Mouse (Mus musculus) WW6 (cell line): Measurements from ENCODE around the gene Pex19.

Experiments
- DNase-seq: peaks from one replicate; pipeline ENCODE4 v3.0.0-alpha.2; 2013; ENCODE audit warnings: low read depth, low spot score

Gene Pex19

DNA sequence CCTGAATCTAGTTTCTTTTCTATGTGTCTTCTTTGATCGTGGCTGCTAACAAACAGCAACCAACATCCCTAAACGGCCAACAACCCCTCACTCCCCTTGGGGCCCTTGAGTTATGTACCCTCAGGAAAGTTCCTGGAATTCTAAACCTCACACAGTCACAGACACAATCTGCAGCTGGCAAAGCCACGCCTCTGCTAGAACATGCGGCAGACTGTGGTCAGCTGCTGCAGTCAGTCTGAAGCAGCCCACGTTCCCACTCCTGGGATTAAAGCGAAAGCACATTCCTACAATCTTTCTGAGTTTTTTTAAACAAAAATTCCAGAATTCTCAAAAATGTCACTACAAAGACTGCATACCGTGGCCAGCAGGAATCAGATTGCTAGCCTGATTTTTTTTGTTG is 7.0 kb downstream of the Pex19 start:
- no peak for DNase-seq

DNA sequence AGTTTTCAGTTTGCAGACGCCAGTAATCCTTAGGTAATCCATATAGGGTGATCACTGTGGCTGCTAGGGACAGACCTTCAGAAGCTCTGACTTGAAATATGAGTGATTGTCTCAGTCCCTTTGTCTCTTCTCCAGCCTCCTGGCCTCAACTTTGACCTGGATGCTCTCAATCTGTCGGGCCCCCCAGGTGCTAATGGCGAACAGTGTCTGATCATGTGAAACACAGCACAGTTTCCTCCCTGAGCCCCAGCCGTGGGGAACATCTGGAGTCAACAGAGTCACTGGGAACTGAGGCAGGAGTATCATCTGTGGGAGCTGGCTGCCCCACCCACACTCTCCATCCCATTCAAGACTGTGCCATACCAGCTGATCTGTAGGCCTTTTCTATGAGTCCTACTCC is 7.5 kb downstream of the Pex19 start:
- DNase-seq, result no peak

DNA sequence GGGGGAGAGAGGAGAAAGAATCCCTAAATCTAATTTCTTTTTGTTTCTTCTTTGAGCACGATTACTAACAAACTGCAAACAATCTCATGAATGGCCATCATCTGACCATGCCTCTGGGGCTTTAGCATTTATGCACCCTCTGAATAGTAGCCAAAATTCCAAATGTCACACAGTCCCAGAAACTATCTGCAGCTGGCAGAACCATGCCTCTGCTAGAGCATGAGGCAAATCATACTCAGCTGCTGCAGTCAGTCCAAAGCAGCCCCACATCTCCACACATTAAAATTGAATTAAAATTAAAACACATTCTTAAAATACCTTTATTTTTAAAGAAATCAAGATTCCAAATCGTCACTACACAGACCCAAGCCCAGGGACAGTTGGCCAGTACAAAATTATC is 13.6 kb downstream of the Pex19 start:
- no peak for DNase-seq

DNA sequence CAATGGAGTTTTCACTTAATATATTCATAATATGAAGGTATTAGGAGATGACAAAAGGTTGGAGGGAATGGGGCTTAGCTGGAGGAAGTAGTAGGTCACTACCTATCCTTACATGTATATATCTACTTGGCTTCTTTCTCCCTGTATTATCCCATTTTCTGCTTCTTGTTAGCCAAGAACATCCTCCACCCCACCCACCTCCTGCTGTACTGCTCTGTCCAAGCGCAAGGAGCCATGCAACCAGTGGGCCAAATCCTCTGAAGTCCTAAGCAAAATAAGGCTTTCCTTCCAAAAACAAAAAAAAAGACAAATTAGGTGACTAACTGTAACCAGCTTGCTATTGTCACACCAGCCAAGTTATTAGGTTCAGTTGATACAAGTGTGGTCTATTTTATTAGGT is 14.3 kb downstream of the Pex19 start:
- DNase-seq, result no peak

DNA sequence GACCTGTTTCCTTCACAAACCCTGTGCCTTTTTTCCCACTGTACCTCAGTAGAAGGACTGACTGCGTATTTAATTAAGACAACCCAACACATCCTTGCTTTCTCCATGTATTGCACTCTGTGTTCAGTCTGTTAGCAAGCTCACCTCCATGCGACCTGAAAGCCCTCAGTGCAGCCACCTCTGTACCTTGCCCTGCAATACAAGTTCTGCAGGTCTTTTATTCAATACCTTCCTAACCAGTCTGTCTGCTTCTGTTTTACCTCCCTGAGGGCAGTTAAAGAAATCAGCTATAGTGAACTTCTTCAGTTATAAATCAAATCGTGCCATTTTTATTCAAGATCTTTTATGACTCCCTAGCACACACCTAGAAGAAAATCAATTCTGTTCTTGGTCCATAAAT is 15.0 kb downstream of the Pex19 start:
- no peak for DNase-seq

DNA sequence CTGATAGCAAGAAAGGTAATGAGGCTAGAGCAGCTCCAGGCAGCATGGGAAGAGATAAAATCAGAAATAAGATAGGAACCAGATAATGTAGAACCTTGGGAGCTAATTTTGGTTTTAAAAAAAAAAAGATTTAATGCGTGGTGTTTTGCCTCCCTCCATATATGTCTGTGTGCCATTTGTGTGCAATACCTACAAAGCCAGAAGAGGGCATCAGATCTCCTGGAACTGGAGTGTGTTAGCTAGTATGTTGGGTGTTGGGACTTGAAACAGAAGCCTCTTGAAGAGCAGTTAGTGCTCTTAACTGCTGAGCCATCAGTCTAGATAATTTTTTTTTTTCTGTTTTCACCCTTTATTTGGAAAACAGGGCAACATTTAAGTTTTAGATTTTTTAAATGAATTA is 17.0 kb downstream of the Pex19 start:
- DNase-seq, result no peak

DNA sequence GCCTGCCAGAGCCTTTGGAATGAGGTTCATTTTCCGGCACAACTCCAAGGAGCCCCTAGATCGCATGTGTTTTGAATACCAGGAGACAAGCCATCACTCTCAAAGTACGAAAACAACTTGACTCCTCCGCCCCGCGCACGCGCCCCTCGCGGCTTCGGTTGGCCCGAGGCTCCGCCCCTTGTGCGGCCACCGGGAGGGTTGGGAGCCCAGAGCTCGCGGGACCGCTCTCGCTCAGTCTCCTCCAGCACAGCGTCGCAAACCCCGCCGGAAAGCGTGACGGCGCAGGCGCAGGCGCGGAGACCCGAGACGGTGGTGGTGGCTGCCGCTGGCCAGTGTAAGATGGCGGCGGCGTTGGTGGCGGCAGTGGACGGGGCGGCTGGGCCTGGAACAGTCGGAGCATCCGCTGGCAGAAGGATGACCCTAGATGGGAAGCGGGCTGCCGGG is 21.3 kb downstream of the Pex19 start, which contains the start of gene Dcaf8:
Gene Dcaf8 (plus strand): TSS at position 250 of the 444 bp plus-strand sequence.
- peak; percentile 92 for DNase-seq

DNA sequence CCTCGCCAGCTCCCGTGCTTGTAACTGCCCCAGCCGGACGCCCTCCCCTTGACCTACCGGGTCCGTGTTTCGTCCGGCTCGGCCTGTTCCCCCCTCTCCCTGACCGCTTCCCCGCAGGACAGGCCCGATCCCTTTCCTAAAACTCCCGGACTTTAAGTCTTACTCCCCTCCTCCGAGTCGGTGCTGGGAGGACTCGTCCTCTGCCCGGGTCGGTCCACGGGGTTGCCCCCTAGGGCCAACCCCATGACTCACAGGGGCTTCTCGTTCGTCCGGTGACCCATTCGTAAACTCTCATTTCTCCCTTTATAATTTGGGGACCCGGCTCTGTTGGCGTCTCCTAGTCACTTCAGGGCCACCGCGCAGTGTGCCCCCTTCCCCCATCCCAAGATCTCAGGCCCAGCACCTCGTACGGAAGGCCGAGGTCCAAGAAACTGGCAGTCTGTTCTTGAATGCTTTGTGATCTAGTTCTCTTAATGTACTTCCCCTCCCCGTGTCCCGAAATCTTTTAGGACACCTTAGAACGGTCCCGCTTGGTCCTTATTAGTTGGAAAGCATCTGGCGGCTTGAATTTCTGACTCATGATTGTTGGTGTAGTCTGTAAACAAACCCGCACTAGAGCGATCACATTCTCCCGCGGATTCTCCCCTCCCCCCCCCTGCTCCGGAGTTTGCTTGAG is 21.9 kb downstream of the Pex19 start:
- no peak for DNase-seq

DNA sequence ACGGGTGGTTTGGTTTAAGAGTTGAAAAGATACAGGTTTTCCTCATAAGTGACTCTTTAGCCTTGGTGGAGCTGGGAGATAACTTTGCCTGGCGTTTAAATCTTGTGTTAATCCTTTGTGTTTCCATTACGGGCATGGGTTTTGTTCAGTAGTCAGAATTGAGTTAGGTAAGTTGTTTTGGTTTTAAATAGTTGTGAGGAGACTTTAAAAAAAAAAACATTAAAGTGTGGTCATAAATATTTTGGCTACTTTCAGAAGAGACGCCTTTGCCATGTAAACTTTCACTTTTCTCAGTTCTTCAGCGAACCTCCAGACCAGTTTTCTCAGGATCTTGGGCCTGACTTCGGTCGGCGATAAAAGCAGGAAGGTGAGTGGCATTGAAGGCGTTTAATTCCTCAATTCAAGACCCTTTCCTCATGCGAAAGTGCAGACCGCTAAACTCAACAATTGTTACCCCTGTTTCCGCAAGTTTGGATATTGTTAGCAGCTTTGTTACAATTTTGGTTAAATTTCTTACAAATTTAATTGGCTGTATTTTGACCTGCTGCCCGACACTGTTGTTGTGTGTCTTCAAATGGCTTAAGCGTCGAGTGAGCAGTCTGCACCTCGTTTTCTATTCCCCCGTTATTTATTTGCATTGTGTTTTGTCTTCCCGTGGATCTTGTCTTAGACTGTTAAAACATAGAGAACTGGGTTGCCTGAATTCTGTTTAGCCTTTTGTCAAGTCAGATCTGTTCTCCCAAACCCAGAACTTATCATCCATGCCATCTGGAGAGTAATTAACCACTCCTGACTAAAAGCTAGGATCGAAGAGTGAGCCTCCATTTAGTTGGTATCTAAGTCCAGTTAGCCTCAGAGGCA is 22.6 kb downstream of the Pex19 start:
- DNase-seq, result no peak

DNA sequence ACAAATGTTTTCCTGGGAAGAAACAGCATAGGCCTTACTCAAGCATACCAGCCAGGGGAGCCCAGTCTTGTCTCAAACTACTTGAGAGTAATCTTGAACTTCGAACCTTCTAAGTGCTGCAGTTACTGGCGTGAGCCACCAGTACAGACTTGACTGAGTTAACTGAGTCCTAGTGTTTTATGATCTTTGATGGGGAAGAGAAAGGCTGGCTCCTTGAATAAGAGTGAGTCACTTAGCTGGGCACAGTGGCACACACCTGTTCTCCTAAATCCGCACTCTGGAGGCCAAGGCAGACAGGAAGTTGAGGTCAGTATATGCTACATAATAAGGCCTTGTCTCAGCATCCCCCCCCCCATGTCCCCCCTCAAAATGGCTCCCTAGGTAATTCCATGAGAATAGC is 28.0 kb downstream of the Pex19 start:
- no peak for DNase-seq

DNA sequence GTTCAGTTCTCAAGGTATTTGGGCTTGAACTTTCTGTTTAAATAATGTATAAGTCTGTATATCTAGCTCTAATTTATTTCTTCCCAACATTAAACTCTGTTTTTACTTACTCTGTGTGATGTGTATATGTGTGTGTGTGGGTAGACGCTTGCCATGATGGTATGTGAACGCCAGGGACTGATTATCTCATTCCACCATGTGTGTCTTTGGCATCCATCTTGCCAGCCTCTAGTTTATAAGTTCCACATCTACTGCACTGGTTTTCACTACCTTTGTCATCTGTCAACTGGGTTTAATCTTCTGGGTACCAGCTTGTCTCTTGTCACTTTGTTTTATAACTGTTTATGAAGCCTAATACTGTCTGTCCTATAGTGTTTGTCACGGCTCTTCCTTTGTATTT is 29.0 kb downstream of the Pex19 start:
- DNase-seq, result no peak

DNA sequence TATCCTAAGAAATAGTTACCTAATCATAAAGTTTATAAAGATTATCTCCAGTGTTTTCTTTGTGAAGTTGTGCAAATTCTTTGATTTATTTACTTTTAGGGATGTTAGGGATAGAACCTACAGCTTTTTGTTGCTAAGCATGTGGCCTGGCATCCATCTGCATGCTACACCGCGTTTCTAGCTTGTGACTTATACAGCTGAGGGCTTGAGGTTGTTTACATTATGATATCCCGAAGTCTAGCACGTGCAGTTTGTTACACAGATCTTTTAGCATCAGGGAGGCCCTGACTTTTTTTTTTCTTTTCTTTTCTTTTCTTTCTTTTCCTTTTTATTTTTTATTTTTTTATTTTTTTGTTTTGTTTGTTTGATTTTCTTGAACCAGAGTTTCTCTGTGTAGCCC is 33.4 kb downstream of the Pex19 start:
- no peak for DNase-seq

DNA sequence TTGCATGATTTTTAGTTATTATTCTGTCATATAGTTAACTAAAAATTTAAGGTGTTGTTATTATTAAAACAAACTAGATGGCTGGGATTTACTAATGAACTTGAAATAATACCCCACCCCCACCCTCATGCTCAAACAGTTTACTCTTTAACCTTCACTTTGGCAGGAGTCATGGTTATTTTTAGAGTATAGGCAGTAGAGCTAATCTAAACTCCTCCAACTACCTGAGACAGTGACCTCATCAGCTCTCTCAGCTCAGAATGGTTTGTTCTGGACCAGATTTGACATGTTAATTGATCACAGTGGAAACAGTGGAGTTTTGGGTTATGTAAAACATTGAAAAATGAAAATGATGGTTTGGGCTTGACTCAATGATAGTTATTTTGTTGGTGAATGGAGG is 34.0 kb downstream of the Pex19 start:
- no peak for DNase-seq

DNA sequence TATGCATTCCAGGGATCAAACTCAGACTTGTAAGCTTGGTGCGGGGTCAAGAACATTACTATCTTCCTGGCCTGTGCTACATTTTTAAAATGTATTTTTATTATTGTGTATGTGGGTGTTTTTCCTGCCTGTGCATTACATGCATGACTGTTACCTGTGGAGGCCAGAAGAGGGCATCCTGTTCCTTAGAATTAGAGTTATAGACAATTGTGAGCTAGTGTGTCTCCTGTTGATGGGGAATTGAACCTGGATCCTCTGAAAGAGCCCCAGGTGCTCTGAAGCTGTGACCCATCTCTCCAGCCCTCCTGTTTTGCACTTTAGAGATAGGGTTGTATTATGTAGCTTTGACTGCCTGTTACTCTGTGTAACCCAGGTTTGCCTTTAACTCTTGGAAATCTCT is 35.5 kb downstream of the Pex19 start:
- no peak for DNase-seq

DNA sequence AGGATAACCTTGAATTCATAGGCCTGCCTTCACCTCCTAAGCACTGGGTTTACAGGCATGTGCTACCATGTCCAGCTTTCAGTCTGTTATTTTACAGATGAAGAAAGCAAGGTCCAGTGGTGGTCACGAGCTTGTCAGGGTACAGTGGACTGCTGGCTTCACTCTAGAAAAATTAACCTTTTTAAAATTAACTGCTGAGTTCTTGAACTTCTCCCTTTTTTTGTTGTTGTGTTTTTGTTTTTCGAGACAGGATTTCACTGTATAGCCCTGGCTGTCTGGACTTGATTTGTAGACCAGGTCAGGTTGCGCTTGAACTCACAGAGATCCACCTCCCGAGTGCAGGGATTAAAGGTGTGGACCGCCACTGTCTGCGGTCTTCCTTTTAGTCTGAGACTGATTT is 36.4 kb downstream of the Pex19 start:
- DNase-seq, result no peak

DNA sequence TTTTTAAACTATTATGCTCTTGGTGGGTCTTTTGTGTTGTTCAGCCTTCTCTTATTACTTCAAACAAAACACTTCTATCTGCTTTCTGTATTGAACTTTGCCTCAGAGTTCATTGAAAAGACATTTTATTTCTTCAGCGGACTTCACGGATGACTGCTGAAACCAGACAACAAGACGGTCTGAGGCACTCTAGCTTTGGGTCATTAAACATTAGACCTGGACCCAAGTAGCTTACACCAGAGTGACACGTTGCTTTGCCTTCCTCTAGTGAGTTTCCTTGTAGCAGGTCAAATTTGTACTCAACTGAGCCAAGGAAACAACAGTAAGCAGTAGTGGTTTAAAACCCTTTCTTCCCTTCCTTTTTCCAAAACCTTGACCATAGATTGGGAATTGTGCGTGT is 41.4 kb downstream of the Pex19 start:
- DNase-seq, result no peak

DNA sequence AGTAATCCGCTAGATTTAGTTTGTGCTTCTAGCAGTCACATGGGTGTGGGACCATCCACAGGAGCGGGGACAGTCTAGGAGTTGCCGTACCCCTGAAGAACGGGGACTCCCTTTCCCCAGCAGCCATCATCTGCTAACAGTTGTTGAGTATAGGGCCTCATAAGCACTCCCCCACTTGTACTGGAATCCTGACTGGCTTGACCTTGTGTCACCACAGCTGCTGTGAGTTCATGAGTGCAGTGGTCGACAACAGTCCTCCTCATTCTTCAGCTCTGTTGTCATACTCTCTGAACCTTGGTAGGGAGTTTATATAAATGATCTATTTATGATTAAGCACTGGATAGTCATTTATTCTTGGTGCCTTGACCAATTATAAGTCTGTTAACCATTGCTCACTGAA is 43.3 kb downstream of the Pex19 start:
- DNase-seq, result no peak

DNA sequence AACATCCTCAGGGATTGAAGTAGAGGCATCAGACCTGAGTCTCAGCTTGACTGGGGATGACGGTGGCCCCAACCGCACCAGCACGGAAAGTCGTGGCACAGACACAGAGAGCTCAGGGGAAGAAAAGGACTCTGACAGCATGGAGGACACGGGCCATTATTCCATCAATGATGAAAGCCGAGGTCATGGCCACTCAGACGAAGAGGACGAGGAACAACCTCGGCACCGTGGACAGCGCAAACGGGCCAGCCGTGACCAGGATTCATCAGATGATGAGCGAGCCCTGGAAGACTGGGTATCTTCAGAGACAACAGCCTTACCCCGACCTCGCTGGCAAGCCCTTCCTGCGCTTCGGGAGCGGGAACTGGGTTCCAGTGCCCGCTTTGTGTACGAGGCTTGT is 45.8 kb downstream of the Pex19 start:
- DNase-seq, result no peak

DNA sequence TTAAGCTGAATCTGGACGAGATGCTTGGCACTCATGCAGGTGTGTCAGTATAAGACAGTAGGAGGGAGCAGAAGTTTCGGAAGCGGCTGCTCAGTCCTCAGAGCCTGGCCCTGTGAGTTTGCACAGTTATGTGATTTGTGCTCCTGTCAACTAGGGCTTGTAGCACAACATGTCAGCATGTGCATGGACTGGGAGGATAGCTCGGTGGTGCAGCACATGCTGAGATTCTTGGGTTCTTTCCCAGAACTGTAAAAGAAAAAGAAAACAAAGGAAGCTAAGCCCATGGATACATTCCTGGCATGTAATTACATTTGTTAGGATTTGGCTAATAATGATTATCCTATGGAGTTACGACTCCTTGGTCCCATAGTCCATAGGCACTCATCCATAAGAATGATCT is 46.6 kb downstream of the Pex19 start:
- DNase-seq, result no peak

DNA sequence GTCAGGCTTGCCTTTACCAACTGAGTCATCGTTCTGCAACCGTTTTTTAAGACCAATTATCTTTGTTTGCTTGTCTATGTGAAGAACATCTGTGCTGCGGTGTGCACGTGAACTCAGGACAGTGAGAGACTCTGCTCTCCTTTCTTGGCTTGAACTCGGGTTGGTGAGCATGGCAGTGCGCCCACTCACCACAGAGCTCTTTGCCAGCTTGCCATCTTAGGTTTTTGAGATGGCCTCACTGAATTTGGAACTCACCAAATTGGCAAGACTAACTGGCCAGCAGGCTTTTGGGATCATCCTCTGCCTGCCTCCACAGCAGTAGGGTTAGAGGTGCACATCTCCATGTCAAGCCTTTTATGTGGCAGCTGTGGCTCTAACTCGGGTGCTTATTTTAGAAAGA is 51.2 kb downstream of the Pex19 start:
- DNase-seq, result no peak

DNA sequence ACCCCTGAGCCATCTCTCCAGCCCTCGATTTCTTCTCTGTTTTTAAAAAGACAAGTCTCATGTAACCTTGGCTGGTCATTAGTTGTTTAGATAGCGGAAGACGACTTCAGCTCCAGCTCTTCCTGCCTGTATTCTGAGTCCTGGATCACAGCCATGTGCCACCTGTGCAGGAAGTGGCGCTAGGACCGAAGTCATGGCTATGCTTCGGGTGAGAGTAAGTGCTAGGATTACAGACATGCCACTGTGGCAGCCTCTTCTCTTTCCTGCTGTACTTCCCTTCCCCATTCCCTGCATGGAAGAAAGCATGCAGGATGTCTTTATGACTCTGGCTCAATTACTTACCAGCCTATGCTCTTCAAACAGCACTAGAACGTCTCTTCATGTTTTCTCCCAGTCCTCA is 52.5 kb downstream of the Pex19 start:
- DNase-seq, result no peak

DNA sequence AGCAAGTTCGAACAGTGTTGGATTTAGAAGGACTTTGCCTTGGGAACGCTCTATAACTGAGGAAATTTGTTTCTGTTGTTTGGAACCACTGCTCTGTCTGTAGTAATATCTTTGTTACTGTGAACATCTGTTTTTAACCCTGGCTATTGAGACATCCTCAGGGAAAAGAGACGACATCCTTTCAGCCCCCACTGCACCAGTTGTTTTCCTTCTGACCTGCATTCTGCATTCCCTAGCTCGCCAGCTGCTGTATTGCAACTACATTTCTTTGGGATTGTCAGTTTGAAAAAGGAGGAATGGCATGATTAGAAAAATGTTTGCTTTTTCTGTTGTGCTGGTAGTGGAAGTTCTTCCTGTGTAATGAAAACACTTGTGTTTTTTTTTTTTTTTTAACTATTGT is 54.3 kb downstream of the Pex19 start:
- no peak for DNase-seq

DNA sequence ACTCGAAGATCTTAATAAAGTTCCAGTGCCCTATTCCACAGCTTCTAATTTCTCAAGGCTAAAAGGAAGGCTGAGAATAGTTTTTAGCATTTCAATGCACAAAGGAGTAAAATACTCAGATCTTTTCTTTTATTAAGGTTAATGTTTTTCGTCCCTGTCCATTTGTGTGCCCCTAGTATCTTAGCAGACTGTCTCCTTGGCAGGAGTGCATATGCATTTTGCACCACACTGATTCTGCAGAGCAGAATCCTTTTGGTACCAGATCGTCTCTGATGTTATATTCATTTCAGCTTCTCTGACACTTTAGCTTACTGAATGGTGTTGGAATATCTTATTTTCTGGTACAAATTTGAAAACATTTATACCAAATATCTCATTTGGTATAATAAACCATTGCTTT is 55.2 kb downstream of the Pex19 start:
- no peak for DNase-seq
